Mouse (Mus musculus) lung, postnatal 14 days (tissue): ENCODE results near the gene Def6.

Experiments
- DNase-seq: peaks from one replicate; pipeline ENCODE4 v3.0.0; 2021

Def6 gene

GRCm38 (mm10) chr17:28207591-28208313 is at the start of gene Def6:
TSS of gene Def6 (plus strand) at chr17:28207778.
- peak; percentile 80 for DNase-seq

DNA sequence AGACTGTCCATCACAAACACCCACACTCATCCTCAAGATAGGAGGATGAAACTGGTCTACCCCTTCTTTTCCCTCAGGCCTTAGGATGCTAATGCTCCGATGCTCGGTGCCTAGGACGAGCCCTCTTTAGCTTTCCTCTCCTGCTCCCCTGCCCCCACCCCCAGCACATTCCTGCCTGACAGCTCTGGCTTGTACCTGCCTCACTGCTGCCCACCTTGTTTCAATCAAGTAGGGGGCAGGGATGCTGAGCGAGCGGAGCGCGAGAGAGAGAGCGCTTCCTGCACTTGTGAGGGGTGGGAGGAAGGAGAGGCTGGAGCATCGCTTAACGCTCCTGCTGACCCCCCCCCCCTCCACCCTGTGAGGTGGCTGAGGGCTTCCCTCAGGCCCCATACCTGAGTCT is 47.2 kb upstream of the Def6 start:
- no peak for DNase-seq

DNA sequence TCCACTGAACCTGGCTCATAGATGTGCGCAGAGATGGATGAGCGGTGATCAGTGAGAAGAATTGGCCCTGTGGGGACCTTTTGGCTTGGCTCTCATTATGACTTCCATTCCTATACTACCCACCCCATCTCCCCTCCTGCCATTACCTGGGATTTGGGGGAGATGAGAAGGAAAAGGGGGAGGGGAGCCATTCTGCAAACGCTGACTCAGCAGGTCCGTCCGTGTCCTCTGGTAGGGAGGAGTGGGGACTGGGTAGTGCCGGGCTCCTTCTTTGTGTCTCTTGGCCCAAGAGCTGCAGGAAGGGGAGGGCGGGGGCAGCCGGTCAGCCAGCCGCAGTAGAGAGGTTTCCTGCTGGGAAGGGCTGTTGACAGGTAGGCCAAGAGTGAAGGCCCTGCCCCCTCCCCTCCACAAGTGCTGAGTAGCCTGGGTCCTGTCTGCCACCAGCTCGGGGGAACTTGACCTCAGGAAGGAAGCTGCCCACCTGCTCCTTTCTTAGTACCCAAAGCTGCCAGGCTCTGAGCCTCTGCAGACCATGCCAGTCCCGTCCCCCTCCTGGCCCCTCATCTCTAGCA is 46.2 kb upstream of the Def6 start:
- DNase-seq, result no peak

DNA sequence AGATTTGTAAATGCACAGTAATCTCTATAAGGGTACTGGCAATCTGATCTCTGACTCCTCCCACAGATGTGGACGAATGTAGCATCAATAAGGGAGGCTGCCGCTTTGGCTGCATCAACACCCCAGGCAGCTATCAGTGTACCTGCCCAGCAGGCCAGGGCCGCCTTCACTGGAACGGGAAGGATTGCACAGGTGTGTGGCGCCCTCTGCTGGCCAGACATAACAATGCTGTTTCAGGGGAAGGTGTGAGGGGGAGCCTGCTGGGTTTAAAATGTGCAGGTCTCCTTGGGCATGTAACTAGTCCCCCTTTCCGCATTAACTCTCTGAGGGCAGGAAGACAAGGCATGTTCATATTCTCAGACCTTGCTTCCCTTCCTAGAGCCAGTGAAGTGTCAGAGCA is 43.9 kb upstream of the Def6 start:
- peak; percentile 86 for DNase-seq

GRCm38 (mm10) chr17:28170460-28171305 is 36.9 kb upstream of the Def6 start:
- DNase-seq, result no peak

DNA sequence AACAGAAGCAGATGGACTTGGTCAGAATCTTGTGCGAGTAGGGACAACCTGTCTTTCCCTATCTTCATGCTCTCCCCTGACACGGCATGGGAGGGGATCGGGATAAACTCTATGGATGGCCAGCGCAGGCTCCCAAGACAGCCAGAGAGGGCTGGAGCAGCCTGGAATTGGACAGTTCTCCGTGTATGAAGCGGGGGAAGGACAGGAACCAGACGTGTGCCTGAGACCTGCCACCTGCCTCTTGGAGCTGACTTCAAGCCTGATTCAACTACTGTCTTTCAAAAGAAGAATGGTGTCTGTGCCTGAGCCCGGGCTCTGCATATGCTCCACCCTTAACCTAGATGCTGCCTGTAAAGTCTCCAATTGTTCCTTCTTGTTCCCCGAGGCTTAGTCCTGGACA is 34.9 kb upstream of the Def6 start:
- DNase-seq, result peak; percentile 32

DNA sequence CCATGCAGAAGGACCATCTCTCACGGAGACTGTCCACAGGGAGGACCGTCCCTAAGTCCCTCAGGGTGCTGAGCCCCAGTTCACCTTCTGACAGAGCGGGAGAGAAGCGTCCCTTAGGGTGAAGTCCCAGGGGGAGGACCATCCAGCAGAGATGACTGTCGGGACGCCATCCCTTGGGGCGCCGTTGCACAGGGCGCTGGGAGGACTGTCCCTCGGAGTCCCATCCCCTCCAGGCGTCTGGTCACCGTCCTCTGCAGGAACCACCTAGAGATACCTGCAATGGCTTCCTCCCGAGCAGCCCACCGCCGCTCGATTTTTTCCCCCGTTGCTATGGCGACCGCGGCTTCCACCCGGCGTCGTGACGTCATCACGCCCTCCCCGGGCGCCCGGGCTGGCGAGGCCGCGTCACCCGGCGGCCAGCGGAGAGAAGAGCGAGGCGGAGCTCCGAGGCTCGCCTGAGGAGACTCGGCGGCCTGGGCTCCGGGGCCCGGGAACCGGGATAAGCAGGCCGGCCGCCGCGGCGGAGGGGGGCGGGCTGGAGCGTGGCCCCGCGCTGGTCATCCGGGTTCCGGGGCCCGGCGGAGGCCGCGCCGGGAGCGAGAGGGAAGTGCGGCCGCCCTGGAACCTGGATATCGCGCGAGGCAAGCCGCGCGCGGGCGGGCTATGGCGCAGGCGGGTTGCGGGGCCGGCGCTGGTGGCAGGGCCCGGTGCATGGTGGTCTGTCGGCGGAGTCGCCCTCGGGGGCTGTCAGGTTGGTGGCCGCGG is 30.6 kb upstream of the Def6 start, which contains the start of gene Zfp523:
Gene Zfp523 (plus strand): TSS at position 355 of the 765 bp plus-strand sequence.
- DNase-seq, result peak; percentile 88

DNA sequence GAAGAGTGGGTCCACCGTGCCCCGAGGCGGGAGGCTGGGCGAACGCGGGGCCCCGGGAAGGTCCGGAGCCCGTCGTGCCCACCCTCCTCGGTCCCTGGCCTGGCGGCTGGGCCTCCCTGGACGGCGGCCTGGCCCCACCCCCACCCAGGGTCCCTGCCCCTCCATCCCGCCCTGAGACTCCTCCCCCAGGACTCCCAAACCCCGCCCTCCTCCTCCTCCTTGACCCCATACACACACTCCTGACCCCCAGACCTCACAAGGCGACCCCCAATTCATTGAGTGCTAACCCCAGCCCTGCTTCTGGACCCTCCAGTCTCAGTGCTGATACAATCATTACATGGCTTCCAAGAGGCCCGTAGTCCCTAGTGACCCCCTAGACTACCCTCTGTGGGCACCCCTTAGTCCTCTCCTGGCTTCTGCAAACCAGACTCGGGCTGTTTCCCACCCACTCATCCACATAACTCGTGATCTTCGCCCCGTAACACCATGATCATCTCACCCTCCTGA is 30.0 kb upstream of the Def6 start:
- peak; percentile 58 for DNase-seq

DNA sequence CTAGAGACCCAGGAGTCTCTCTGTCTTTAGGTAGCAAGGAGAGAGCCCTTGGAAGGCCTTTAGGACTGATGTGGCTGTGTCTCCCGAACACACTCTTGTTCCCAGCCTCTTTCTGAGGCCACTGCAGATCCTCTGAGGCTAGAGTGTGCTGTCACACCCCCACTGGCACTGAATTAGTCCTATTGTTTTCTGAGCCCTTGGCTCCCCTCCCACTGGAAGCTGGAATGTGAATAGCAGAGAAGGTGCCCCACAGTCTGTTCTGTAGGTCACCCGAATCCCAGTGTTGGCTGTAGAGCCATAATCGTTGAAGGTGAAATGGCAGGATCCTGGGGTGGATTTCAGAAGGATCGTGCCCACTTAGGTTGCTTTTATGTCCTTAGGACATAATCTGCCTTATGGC is 27.2 kb upstream of the Def6 start:
- peak; percentile 27 for DNase-seq

DNA sequence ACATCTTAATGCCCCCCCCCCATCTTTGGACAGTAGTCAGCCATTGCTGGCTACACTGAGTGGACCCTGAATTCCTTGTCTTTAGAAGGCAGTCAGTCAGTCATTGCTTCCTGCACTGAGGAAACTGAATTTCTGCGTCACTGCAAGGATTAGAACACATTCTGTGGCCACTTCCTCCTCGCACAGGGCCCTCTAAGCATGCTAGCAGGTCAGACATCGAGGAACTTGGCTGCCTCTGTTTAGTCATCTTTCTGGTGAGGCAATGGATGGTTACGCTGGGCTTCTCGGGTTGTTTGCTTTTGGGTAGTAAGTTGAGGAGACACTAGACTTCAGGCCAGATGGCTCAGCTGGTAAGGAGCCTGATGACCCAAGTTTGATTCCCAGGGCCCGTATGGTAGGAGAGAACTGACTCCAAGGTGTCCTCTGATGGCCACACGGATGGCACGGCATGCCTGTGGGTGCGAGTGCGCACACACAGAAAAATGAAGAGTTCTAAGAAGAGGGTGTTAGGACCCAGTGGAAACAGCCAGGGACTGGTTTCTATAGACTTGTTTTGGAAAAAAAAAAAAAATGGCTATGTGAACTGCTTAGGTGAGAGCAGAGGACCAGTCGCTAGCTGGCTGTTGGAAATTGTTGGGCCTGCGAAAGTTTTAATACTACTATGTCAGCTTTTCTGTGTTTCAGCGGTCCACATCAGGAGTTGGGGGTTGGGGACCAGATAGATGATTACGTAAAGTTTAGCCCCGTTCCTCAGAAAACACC is 26.6 kb upstream of the Def6 start:
- DNase-seq, result no peak

DNA sequence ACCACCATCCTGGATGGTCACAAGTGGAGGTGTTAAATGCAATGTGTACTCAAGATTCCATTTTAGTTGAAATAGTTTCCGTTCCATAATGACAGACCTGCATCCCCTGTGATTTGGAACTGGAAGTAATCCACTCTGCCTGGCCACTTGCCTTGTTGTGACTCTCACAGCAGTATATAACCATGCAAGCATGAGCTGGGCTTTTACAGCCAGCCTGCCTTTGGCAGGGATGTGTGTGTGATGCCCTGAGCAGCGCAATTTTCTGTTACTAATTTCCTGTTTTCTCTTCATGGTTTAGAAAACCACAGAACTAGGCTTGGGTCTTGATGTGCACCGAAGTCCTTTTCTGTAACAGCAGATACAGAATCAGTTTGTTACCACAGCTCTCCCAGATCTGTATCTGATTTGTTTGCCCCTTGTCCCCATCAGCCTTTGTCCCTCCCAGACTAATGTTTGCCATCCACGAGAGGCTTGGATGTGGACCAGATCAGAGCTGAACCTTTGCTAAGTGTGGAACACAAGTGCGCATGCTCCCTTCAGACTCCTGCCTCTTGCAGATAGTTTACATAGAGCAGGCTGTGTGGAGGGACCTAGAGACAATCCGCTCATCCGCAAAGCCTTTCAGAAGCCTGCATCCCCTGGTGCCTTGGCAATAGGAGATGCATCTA is 22.5 kb upstream of the Def6 start:
- no peak for DNase-seq

DNA sequence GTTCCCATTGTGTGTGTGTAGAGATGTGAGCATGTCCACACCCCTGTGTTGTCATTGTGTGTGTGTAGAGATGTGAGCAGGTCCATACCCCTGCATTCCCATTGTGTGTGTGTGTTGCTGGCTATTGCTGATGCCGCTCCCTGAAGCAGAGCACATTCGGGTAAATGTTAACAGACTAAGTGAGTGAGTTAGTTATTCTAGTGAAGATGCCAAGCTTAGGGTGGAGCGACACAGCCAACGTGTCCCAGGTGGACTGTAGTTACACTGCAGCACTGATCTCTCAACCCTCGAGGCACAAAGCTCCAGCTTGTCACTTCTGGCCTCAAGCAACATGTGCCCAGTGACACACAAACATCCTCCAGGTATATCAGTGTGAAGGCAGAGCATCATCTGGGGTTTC is 19.3 kb upstream of the Def6 start:
- DNase-seq, result no peak

- DNase-seq, result no peak
Observed at GRCm38 (mm10) chr17:28192754-28193153, 14.8 kb upstream of the Def6 start.

DNA sequence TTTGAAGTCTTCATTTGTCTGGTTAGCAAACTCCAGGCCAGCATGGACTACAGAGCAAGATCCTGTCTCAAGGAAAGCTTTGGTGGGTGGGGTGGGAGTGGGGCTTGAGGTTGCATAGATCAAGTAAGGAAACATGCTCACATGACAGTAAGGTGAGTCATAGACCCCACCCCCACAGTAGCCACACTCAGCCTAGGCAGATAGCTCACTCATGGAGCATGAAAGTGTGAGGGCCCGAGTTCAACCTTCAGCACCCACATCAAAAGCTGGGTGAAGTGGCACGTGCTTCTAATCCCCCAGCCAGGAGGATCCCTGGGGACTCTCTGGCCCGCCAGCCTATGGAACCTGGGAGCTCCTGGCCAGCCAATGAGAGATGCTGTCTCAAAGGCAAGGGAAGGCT is 14.0 kb upstream of the Def6 start:
- no peak for DNase-seq

DNA sequence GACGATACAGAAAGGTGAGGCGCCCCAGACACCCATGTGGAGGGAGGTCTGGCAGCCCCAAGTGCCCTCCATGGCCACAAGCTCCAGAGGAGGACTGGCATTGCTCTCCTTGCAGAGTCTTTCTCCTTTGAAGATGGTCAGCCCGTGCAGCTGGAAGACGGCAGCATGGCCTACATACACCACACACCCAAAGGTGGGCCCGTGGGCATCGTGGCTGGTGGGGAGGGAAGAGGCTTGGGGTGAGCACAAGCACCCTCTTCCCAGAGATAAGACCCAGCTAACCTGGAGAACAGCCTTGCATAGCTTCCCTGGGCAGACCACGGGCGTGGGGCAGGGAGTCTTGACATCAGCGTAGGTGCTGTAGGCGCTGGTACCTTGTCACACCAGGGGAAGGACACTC is 12.5 kb upstream of the Def6 start:
- no peak for DNase-seq

GRCm38 (mm10) chr17:28197646-28198045 is 9.9 kb upstream of the Def6 start:
- DNase-seq, result no peak

DNA sequence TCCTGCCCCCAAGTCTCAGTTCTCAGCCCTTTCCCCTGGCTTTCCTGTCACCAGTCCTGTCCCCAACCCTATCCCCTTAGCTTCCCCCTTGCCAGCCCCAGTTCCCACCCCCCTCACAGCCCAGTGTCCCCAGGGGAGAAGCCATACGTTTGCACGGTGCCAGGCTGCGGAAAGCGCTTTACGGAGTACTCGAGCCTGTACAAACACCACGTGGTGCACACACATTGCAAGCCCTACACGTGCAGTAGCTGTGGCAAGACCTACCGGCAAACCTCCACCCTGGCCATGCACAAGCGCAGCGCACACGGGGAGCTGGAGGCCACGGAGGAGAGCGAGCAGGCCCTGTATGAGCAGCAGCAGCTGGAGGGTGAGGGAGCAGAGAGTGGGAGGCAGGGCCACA is 5.6 kb upstream of the Def6 start:
- no peak for DNase-seq

DNA sequence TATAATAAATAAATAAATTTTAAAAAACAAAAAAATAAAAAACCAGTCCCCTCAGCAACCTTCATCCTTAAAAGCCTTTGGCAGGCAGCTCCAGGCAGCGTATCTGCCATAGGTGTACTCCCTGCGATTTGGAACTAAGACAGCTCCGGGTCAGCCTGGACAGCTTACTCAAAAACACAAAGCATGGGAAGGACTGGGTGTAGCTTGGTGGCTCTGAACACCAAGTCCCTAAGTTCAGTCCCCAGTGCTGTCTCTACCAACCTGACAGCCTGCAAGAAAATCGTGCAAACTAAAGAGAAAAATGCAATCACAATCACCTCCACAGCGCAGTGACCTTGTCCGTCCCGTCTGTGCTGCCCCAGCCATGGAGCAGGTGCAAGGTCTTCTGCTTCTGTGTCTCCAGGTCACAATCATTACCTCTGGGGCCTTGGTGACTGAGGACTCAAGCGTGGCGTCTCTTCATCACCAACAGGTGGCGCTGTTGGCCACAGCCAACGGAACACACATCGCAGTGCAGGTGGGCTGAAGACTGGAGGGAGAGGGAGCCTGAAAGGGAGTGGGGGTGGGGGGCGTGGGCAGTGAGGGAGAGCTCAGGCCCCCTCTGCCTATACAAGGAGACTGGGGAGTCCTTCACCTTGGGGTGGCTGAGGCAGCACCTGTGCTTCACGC is 3.4 kb upstream of the Def6 start:
- peak; percentile 59 for DNase-seq

DNA sequence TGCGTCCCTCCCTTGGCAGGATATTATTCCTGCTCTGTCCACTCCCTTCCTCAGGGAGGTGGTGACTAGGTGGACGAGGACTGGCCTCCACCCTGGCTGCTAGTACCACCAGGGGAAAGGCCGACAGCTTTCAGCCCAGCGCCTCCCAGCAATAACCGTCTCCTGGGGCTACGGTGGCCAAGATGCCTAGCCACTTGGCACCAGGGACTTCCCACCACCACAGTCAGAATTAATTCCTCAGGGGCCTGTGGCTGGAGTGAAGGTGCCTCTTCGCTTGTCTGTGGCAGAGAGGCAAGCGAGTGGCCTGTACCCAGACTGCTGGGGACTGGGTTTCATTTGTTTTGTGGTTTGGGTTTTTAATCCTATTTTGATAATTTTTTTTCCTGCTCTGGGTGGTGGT is 2.1 kb upstream of the Def6 start:
- DNase-seq, result no peak

- no peak for DNase-seq
Observed at GRCm38 (mm10) chr17:28207092-28207491, 486 bp upstream of the Def6 start.

- DNase-seq, result no peak
Observed at GRCm38 (mm10) chr17:28208314-28208612, 685 bp downstream of the Def6 start.
